In the genomic region with DNA sequence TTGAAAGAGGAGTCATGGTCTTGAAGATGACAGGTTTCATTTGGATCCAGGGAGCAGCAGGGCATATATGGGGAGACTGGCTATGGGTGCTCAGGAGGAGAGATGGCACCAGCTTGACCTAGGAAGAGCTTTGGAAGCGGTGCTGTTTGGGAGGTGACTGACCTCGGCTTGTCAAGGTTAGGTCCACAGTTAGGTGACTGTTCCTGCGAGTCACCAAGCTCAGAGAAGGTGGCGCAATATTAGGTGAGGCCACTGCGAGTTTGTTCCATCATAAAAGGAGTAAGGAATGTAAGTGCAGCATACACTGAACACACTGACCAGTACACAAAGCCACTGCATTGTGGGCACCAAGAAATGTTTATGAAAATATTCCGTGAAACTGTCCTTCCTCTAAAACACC, we compare ENCODE assay signal across 19 mouse cellular contexts.
DNase-seq lines count a peak whose midpoint lies in the region; ATAC-seq and TF ChIP-seq lines count a peak whose summit lies in the region.
"Had no signal": no experiment of that assay in that cellular context is flagged by ENCODE, and none has a peak within 500 bp of the region (broad histone marks: within the 10 kb centered on the region; RNA-seq: fewer than 3 reads in every experiment).

No protein-coding gene starts in this region.

- H3K27me3 ChIP-seq in liver, embryonic 13.5 days, result no peaks in the 10 kb centered on the region
- H3K27me3 ChIP-seq in forebrain, postnatal 0 days (ENCODE audit: insufficient read depth, low read length), result no peaks in the 10 kb centered on the region
- H3K27me3 ChIP-seq: embryonic facial prominence, embryonic 15.5 days; heart, embryonic 12.5 days; hindbrain, embryonic 15.5 days had no signal

- DNase-seq in adrenal gland, adult 8-10 months, result peak; percentile 32
- no peak for DNase-seq in adrenal gland, postnatal 10 days
- DNase-seq in 416B (ENCODE audit: low read depth), result peak; percentile 21
- DNase-seq in liver, embryonic 13.5 days, result no peak
- DNase-seq in forebrain, postnatal 0 days, result no peak
- no peak for DNase-seq in frontal cortex, adult 2 months (ENCODE audit: extremely low spot score in 1 of 2, low spot score in 1 of 2)
- DNase-seq: adrenal gland, postnatal 25 days; cerebellum, adult 2 months; cerebellum, postnatal 10 days; embryo, embryonic 11 days; gastrocnemius, postnatal 10 days; heart, postnatal 36 days had no signal

- no peaks in the 10 kb centered on the region for H3K9me3 ChIP-seq in liver, embryonic 13.5 days (replicated peaks)
- no peaks in the 10 kb centered on the region for H3K9me3 ChIP-seq in forebrain, postnatal 0 days (ENCODE audit: low read length)
- H3K9me3 ChIP-seq: embryonic facial prominence, embryonic 15.5 days; forebrain, embryonic 10.5 days; heart, embryonic 12.5 days; hindbrain, embryonic 15.5 days had no signal

- H3K27ac ChIP-seq in liver, embryonic 13.5 days, result no peak overlapping the region; the same call in 1 of the 2 replicates
- H3K27ac ChIP-seq in forebrain, postnatal 0 days (ENCODE audit: low read depth, low read length), result no peak overlapping the region
- H3K27ac ChIP-seq: embryonic facial prominence, embryonic 15.5 days; forebrain, embryonic 10.5 days; hindbrain, embryonic 15.5 days had no signal

- WGBS in liver, embryonic 13.5 days (ENCODE audit: insufficient replicate concordance), result 87% methylated on average over 6 of the region's 6 CpGs
- WGBS in forebrain, postnatal 0 days, result 96% methylated on average over 6 of the region's 6 CpGs

- no peak for TF ChIP-seq CTCF in forebrain, postnatal 0 days (IDR thresholded peaks at IDR 0.05; ENCODE audit: low read depth)

- no peak overlapping the region for H3K4me2 ChIP-seq in liver, embryonic 13.5 days
- H3K4me2 ChIP-seq in forebrain, postnatal 0 days (ENCODE audit: low read depth), result no peak overlapping the region
- H3K4me2 ChIP-seq: embryonic facial prominence, embryonic 15.5 days; heart, embryonic 12.5 days; hindbrain, embryonic 15.5 days had no signal

- no peak overlapping the region for H3K9ac ChIP-seq in liver, embryonic 13.5 days
- no peak overlapping the region for H3K9ac ChIP-seq in forebrain, postnatal 0 days
- H3K9ac ChIP-seq: embryonic facial prominence, embryonic 15.5 days; heart, embryonic 12.5 days; hindbrain, embryonic 15.5 days had no signal

- peaks cover 82% of the 10 kb centered on the region for H3K36me3 ChIP-seq in liver, embryonic 13.5 days
- H3K36me3 ChIP-seq in forebrain, postnatal 0 days (ENCODE audit: insufficient read depth), result no peaks in the 10 kb centered on the region

- peaks cover 10% of the 10 kb centered on the region for H3K4me1 ChIP-seq in liver, embryonic 13.5 days (replicated peaks)
- H3K4me1 ChIP-seq in forebrain, postnatal 0 days (ENCODE audit: insufficient read depth), result peaks cover 6% of the 10 kb centered on the region; the same call in 1 of the 2 replicates
- H3K4me1 ChIP-seq: heart, embryonic 12.5 days; hindbrain, embryonic 15.5 days had no signal

- no peak overlapping the region for H3K4me3 ChIP-seq in liver, embryonic 13.5 days (replicated peaks)
- no peak overlapping the region for H3K4me3 ChIP-seq in forebrain, postnatal 0 days (ENCODE audit: low read depth, low read length)
- H3K4me3 ChIP-seq: embryonic facial prominence, embryonic 15.5 days; erythroblast, embryonic 14.5 days; forebrain, embryonic 10.5 days; heart, embryonic 12.5 days; hindbrain, embryonic 15.5 days had no signal

- ATAC-seq in liver, embryonic 13.5 days (ENCODE audit: low read depth), result peak; percentile 32
- 0 out of 2 replicates have a peak, but pooled peaks have one; percentile 14 for ATAC-seq in megakaryocyte progenitor cell, adult 5-6 weeks (replicated peaks; ENCODE audit: poor library complexity)
- no peak for ATAC-seq in forebrain, postnatal 0 days
- ATAC-seq: forebrain, embryonic 14.5 days had no signal

Comparison
In these comparisons a context has a peak if more than half of its experiments do, and no peak if none do; other contexts are left out.
1. DNase-seq: peak in adrenal gland, adult 8-10 months (single experiment) and 416B (single experiment); none in adrenal gland, postnatal 10 days (single experiment), liver, embryonic 13.5 days (single experiment), forebrain, postnatal 0 days (single experiment) and frontal cortex, adult 2 months (0 of 2).